Mouse (Mus musculus): ENCODE data around the gene Tk2. TPM values are rescaled to one million over a fixed set of nuclear protein-coding genes. Genes with fewer than 3 reads are reported as not detected.
"Not testable (repeated sequence)": the region's sequence is repeated elsewhere in the genome, so short reads cannot be mapped to it uniquely, and the experiment has no call there.

Tk2 gene
- 47.8 and 63.3 TPM in 2 replicates for total RNA-seq (2014; fragmentation: Nextera tagmentation)
- 47.0 and 50.4 TPM in 2 replicates for total RNA-seq (2017)
- polyA plus RNA-seq (2012), result 46.8 and 47.1 TPM in 2 replicates

DNA sequence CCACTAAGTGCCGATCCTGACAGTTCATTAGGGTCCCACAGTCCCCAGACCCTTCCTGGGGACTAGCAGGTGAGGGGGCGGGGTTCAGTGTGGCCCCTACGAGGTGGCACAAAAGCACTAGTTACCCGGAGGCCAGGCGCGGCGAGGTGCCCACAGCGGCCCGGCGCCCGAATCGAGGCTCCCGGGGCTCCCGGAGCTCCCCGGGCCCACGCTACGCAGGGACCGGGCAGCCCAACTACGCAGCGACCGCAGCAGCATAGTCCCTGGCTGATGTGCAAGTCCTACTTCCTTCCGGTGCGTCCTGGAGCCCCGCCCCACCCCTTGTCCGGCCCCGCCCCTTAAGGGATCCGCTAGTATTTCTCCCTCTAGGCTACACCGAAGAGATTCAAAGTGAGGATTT is at the start of gene Tk2:
Gene Tk2, minus strand, starts transcription at position 283 of the 400 bp plus-strand sequence.
- peaks cover 78% of the 10 kb centered on the region for H3K4me1 ChIP-seq (ENCODE audit: insufficient read depth, low read depth, low read length)
- DNase-seq (ENCODE audit: low spot score) (peak; percentile 81), ATAC-seq (ENCODE audit: extremely low read depth, insufficient number of reproducible peaks, low FRiP score, poor library complexity, severe bottlenecking) (peak; percentile 67)
- no peaks in the 10 kb centered on the region for H3K9me3 ChIP-seq (replicated peaks)
- no peaks in the 10 kb centered on the region for H3K27me3 ChIP-seq (ENCODE audit: insufficient read depth, low read length)
- peak within 1 kb of the TSS; percentile 85 for H3K4me3 ChIP-seq (ENCODE audit: low read depth, low read length)
- peaks cover 46% of the 10 kb centered on the region for H3K36me3 ChIP-seq (replicated peaks)
- TF ChIP-seq GATA1 (IDR thresholded peaks at IDR 0.05; ENCODE audit: borderline replicate concordance, low read length) (no peak), TAL1 (conservative IDR thresholded peaks at IDR 0.05; ENCODE audit: low read depth, low read length) (no peak), GATA2 (IDR thresholded peaks at IDR 0.05; ENCODE audit: borderline replicate concordance, low read depth, low read length) (no peak), POLR2AphosphoS5 (IDR thresholded peaks at IDR 0.05; ENCODE audit: insufficient replicate concordance, low read depth, low read length) (no peak), CTCF (IDR thresholded peaks at IDR 0.05; ENCODE audit: low read depth, low read length) (no peak)

DNA sequence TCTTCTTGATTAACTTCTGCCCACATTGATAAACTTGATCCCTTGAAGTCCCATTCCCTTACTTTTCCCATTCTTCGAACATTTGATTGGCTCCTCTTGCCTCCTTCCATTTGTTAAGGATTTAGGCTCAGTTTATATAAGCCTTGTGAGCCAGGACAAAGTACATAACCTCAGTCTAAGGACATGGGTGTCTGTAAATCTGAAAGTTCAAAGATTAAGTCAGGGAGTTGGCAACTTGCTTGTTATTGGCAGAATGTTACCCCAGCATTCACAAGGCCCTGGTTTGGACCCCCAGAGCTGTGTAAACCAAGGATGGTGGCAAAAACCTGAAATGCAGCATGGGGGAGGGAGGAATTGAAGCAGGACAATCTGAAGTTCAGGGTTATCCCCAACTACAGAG is 46.0 kb upstream of the Tk2 start:
- no peaks in the 10 kb centered on the region for H3K4me1 ChIP-seq (ENCODE audit: insufficient read depth, low read depth, low read length)
- no peaks in the 10 kb centered on the region for H3K27me3 ChIP-seq (ENCODE audit: insufficient read depth, low read length)
- no peak for ATAC-seq (ENCODE audit: extremely low read depth, insufficient number of reproducible peaks, low FRiP score, poor library complexity, severe bottlenecking)
- no peaks in the 10 kb centered on the region for H3K36me3 ChIP-seq (replicated peaks)
- H3K9me3 ChIP-seq (replicated peaks), result no peaks in the 10 kb centered on the region
- TF ChIP-seq CTCF (IDR thresholded peaks at IDR 0.05; ENCODE audit: low read depth, low read length) (no peak), GATA1 (IDR thresholded peaks at IDR 0.05; ENCODE audit: borderline replicate concordance, low read length) (no peak), GATA2 (IDR thresholded peaks at IDR 0.05; ENCODE audit: borderline replicate concordance, low read depth, low read length) (no peak), TAL1 (conservative IDR thresholded peaks at IDR 0.05; ENCODE audit: low read depth, low read length) (no peak), POLR2AphosphoS5 (IDR thresholded peaks at IDR 0.05; ENCODE audit: insufficient replicate concordance, low read depth, low read length) (no peak)
- no peak overlapping the region for H3K4me3 ChIP-seq (ENCODE audit: low read depth, low read length)
- no peak for DNase-seq (ENCODE audit: low spot score)

DNA sequence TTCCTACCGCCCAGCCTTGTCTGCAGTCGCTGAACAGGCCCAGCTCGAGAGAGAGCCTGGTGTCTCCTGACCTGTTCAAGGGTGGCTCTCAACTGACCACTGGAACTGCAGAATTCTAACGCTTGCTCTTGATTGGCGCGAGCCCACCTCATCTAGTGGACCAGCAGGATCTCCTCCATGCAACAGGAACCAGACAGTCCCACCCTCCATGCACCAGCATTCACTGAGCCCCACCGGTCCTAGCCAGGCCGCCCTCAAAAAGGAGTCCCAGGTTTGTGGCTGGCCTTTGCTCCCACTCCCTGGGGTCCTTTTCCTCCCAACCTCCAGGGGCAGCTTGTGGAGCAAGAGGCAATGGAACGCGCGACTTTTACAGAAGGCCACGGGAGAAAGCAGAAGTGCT is 44.7 kb upstream of the Tk2 start, which contains the start of gene Cmtm2a:
Gene Cmtm2a, minus strand, starts transcription at position 101 of the 400 bp plus-strand sequence.
- H3K4me3 ChIP-seq (ENCODE audit: low read depth, low read length); DNase-seq (ENCODE audit: low spot score); H3K36me3 ChIP-seq (replicated peaks); H3K27me3 ChIP-seq (ENCODE audit: insufficient read depth, low read length); H3K4me1 ChIP-seq (ENCODE audit: insufficient read depth, low read depth, low read length); ATAC-seq (ENCODE audit: extremely low read depth, insufficient number of reproducible peaks, low FRiP score, poor library complexity, severe bottlenecking); H3K9me3 ChIP-seq (replicated peaks): not testable (repeated sequence)

DNA sequence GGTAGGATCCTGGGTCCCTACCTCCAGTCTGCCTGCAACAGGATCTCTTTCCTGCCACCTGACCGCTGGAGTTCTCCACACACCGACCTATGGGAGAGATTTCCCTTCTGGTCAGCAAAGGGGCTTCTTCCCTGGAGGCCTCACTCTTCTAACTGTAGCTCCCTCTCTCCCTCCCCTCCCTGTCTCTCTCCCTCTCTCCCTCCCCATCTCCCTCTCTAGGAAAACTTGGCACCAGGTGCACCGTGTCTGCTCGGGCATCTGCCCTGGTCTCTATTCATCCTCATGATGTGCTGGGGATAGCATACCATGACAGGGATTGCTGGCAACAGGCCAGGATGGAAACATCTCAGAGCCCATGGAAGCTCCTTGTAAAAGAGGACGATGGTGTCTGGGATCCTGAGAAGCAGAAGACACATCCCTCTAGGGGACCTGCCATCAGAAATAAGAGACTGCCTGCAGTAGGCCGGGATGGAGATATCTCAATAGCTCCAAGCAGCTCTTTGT is 20.6 kb upstream of the Tk2 start:
- TF ChIP-seq POLR2AphosphoS5 (IDR thresholded peaks at IDR 0.05; ENCODE audit: insufficient replicate concordance, low read depth, low read length) (no peak), GATA2 (IDR thresholded peaks at IDR 0.05; ENCODE audit: borderline replicate concordance, low read depth, low read length) (no peak), GATA1 (IDR thresholded peaks at IDR 0.05; ENCODE audit: borderline replicate concordance, low read length) (no peak), CTCF (IDR thresholded peaks at IDR 0.05; ENCODE audit: low read depth, low read length) (no peak), TAL1 (conservative IDR thresholded peaks at IDR 0.05; ENCODE audit: low read depth, low read length) (no peak)
- Histone ChIP-seq H3K4me1 (ENCODE audit: insufficient read depth, low read depth, low read length) (0 out of 2 replicates have a peak, but pooled peaks cover 4% of the 10 kb centered on the region), H3K9me3 (replicated peaks) (peaks cover 4% of the 10 kb centered on the region), H3K27me3 (ENCODE audit: insufficient read depth, low read length) (no peaks in the 10 kb centered on the region), H3K4me3 (ENCODE audit: low read depth, low read length) (no peak overlapping the region), H3K36me3 (replicated peaks) (peaks cover 9% of the 10 kb centered on the region)
- ATAC-seq (ENCODE audit: extremely low read depth, insufficient number of reproducible peaks, low FRiP score, poor library complexity, severe bottlenecking) (no peak), DNase-seq (ENCODE audit: low spot score) (no peak)

DNA sequence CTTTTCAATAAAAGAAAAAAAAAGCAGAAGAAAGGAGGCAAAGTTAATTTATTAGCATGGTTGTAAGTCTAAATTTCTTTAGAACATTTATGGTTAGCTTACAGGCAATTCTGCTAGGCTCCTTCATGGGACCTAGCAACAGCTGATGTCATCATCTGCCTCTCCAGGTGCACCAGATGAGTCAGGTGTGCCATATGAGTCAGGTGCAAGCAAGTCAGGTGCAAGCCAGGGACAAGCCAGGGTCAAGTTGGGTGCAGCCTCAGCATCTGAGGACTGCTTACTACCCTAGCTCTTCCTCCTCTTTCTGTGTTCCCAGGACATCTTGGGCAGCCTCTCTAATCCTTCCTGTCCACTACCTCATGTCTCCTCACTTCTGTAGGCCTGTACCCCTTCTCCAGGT is 20.0 kb upstream of the Tk2 start:
- TF ChIP-seq GATA2 (IDR thresholded peaks at IDR 0.05; ENCODE audit: borderline replicate concordance, low read depth, low read length) (no peak), TAL1 (conservative IDR thresholded peaks at IDR 0.05; ENCODE audit: low read depth, low read length) (no peak), GATA1 (IDR thresholded peaks at IDR 0.05; ENCODE audit: borderline replicate concordance, low read length) (no peak), POLR2AphosphoS5 (IDR thresholded peaks at IDR 0.05; ENCODE audit: insufficient replicate concordance, low read depth, low read length) (no peak), CTCF (IDR thresholded peaks at IDR 0.05; ENCODE audit: low read depth, low read length) (no peak)

DNA sequence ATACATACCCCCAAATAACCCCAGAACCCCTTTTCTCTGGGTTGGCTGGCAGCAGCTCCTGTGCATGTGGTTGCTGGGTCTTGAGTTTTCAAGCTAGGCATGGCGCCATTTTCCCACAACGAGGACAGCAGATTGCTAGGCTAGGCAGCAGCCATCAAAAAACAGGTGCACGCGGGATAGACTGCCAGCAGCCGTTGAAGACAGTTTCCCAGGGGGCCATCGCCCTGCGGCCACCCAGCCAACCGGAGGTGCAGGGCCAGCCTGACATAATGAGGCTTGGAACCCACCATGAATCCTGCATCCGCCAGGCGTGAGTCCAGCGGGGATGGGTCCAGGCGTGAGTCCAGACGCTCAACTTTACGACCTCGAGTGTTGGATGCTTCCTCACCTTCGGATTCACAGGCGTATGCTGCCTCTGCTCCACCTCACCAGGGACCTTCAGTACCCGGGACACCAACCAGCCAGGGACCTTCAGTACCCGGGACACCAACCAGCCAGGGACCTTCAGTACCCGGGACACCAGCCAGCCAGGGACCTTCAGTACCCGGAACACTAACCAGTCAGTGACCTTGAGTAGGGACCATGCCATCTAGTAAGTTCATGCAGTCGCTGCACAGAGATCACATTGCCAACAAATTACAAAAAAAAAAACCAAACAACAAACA is 16.0 kb upstream of the Tk2 start:
- H3K4me3 ChIP-seq (ENCODE audit: low read depth, low read length); H3K4me1 ChIP-seq (ENCODE audit: insufficient read depth, low read depth, low read length); H3K9me3 ChIP-seq (replicated peaks); ATAC-seq (ENCODE audit: extremely low read depth, insufficient number of reproducible peaks, low FRiP score, poor library complexity, severe bottlenecking); H3K27me3 ChIP-seq (ENCODE audit: insufficient read depth, low read length); DNase-seq (ENCODE audit: low spot score): not testable (repeated sequence)
- H3K36me3 ChIP-seq (replicated peaks), result peaks cover 42% of the 10 kb centered on the region

More for the DNA sequence above, 20.0 kb upstream of the Tk2 start:
- peaks cover 4% of the 10 kb centered on the region for H3K9me3 ChIP-seq (replicated peaks)
- H3K36me3 ChIP-seq (replicated peaks), result peaks cover 15% of the 10 kb centered on the region
- no peak overlapping the region for H3K4me3 ChIP-seq (ENCODE audit: low read depth, low read length)
- 0 out of 2 replicates have a peak, but pooled peaks cover 4% of the 10 kb centered on the region for H3K4me1 ChIP-seq (ENCODE audit: insufficient read depth, low read depth, low read length)
- H3K27me3 ChIP-seq (ENCODE audit: insufficient read depth, low read length), result no peaks in the 10 kb centered on the region
- ATAC-seq (ENCODE audit: extremely low read depth, insufficient number of reproducible peaks, low FRiP score, poor library complexity, severe bottlenecking), result no peak
- no peak for DNase-seq (ENCODE audit: low spot score)

DNA sequence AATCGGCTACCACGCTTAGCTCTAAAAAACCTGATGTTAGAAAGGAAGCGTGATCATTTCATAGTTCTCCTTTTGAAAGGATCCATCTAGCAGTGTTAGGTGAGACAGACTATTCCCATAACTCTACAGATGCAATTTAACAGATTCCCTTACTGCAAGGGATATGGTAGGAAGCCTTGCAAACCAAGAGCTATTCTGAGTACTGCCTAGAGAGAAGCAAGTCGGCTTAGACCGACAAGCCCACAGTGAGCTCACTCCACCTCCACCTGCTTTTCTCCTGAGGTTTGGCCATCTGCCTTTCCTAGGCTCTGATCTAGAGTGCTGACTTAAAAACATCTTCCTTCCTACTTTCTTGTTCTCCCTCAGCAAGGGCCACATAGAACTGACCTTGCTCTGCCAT is 13.4 kb upstream of the Tk2 start:
- not testable (repeated sequence) for ATAC-seq (ENCODE audit: extremely low read depth, insufficient number of reproducible peaks, low FRiP score, poor library complexity, severe bottlenecking); H3K4me3 ChIP-seq (ENCODE audit: low read depth, low read length); H3K4me1 ChIP-seq (ENCODE audit: insufficient read depth, low read depth, low read length); H3K27me3 ChIP-seq (ENCODE audit: insufficient read depth, low read length); DNase-seq (ENCODE audit: low spot score); H3K9me3 ChIP-seq (replicated peaks)
- H3K36me3 ChIP-seq (replicated peaks), result peaks cover 63% of the 10 kb centered on the region
